Mouse (Mus musculus): Measurements from ENCODE around the gene Hmg20b. TPM values are rescaled to one million over a fixed set of nuclear protein-coding genes. Genes with fewer than 3 reads are reported as not detected.

Hmg20b gene
- polyA plus RNA-seq, 1 experiment from 2014 or later: 50.4 TPM

Small RNA genes lying within 50 kb of the gene (microRNA-seq; reads per million reads assigned to microRNA genes)
- not detected for gene Mir6913

Other genes with a start within 250 kb of the Hmg20b start
- gene Map2k2, start 244.6 kb downstream of the Hmg20b start, polyA plus RNA-seq (2015; fragmentation: Nextera tagmentation; extraction: Ambion mirVana): 224 and 227 TPM in 2 replicates
- 13.2 and 13.5 TPM in 2 replicates for gene Zbtb7a, start 215.3 kb downstream of the Hmg20b start, polyA plus RNA-seq (2015; fragmentation: Nextera tagmentation; extraction: Ambion mirVana)
- gene Pias4, start 182.6 kb downstream of the Hmg20b start, polyA plus RNA-seq (2015; fragmentation: Nextera tagmentation; extraction: Ambion mirVana): 58.4 and 62.3 TPM in 2 replicates
- 561 and 576 TPM in 2 replicates for gene Eef2, start 173.8 kb downstream of the Hmg20b start, polyA plus RNA-seq (2015; fragmentation: Nextera tagmentation; extraction: Ambion mirVana)
- 59.1 and 61.7 TPM in 2 replicates for gene Dapk3, start 167.5 kb downstream of the Hmg20b start, polyA plus RNA-seq (2015; fragmentation: Nextera tagmentation; extraction: Ambion mirVana)
- gene 4930442H23Rik, start 166.6 kb downstream of the Hmg20b start, polyA plus RNA-seq (2015; fragmentation: Nextera tagmentation; extraction: Ambion mirVana): 0.13 and 0.26 TPM in 2 replicates
- gene Nmrk2, start 148.4 kb downstream of the Hmg20b start, polyA plus RNA-seq (2015; fragmentation: Nextera tagmentation; extraction: Ambion mirVana): 0.09 and 0.10 TPM in 2 replicates
- 68.1 TPM in 2 replicates for gene Atcay, start 119.6 kb downstream of the Hmg20b start, polyA plus RNA-seq (2015; fragmentation: Nextera tagmentation; extraction: Ambion mirVana)
- gene Zfr2, start 117.3 kb downstream of the Hmg20b start, polyA plus RNA-seq (2015; fragmentation: Nextera tagmentation; extraction: Ambion mirVana): 19.7 and 21.6 TPM in 2 replicates
- gene Matk, start 97.5 kb downstream of the Hmg20b start, polyA plus RNA-seq (2015; fragmentation: Nextera tagmentation; extraction: Ambion mirVana): 16.4 and 16.9 TPM in 2 replicates
- gene Mrpl54, start 83.5 kb downstream of the Hmg20b start, polyA plus RNA-seq (2015; fragmentation: Nextera tagmentation; extraction: Ambion mirVana): 134 and 144 TPM in 2 replicates
- gene Apba3, start 83.5 kb downstream of the Hmg20b start, polyA plus RNA-seq (2015; fragmentation: Nextera tagmentation; extraction: Ambion mirVana): 29.7 and 30.6 TPM in 2 replicates
- gene Tjp3, start 58.9 kb downstream of the Hmg20b start, polyA plus RNA-seq (2015; fragmentation: Nextera tagmentation; extraction: Ambion mirVana): 4.5 and 5.2 TPM in 2 replicates
- 97.2 and 102 TPM in 2 replicates for gene Pip5k1c, start 57.5 kb downstream of the Hmg20b start, polyA plus RNA-seq (2015; fragmentation: Nextera tagmentation; extraction: Ambion mirVana)
- gene Cactin, start 29.4 kb downstream of the Hmg20b start, polyA plus RNA-seq (2015; fragmentation: Nextera tagmentation; extraction: Ambion mirVana): 33.5 and 34.7 TPM in 2 replicates
- gene Tbxa2r, start 21.7 kb downstream of the Hmg20b start, polyA plus RNA-seq (2015; fragmentation: Nextera tagmentation; extraction: Ambion mirVana): 4.6 and 5.6 TPM in 2 replicates
- gene Gipc3, start 7.2 kb downstream of the Hmg20b start, polyA plus RNA-seq (2015; fragmentation: Nextera tagmentation; extraction: Ambion mirVana): not detected in 2 replicates
- 11.9 and 12.4 TPM in 2 replicates for gene Mfsd12, start 7.0 kb upstream of the Hmg20b start, polyA plus RNA-seq (2015; fragmentation: Nextera tagmentation; extraction: Ambion mirVana)
- gene 4930404N11Rik, start 15.3 kb upstream of the Hmg20b start, polyA plus RNA-seq (2015; fragmentation: Nextera tagmentation; extraction: Ambion mirVana): 1.0 and 1.1 TPM in 2 replicates
- gene Fzr1, start 28.0 kb upstream of the Hmg20b start, polyA plus RNA-seq (2015; fragmentation: Nextera tagmentation; extraction: Ambion mirVana): 121 and 126 TPM in 2 replicates
- gene Dohh, start 33.9 kb upstream of the Hmg20b start, polyA plus RNA-seq (2015; fragmentation: Nextera tagmentation; extraction: Ambion mirVana): 72.1 and 74.8 TPM in 2 replicates
- 6.5 and 8.1 TPM in 2 replicates for gene Gm48551, start 34.0 kb upstream of the Hmg20b start, polyA plus RNA-seq (2015; fragmentation: Nextera tagmentation; extraction: Ambion mirVana)
- 2.0 and 2.3 TPM in 2 replicates for gene Gm48552, start 38.5 kb upstream of the Hmg20b start, polyA plus RNA-seq (2015; fragmentation: Nextera tagmentation; extraction: Ambion mirVana)
- 1.8 TPM in 2 replicates for gene Smim24, start 42.6 kb upstream of the Hmg20b start, polyA plus RNA-seq (2015; fragmentation: Nextera tagmentation; extraction: Ambion mirVana)
- gene Nfic, start 105.2 kb upstream of the Hmg20b start, polyA plus RNA-seq (2015; fragmentation: Nextera tagmentation; extraction: Ambion mirVana): 21.3 and 22.4 TPM in 2 replicates
- 61.3 and 69.0 TPM in 2 replicates for gene Celf5, start 132.2 kb upstream of the Hmg20b start, polyA plus RNA-seq (2015; fragmentation: Nextera tagmentation; extraction: Ambion mirVana)
- 56.0 and 62.1 TPM in 2 replicates for gene Ncln, start 145.9 kb upstream of the Hmg20b start, polyA plus RNA-seq (2015; fragmentation: Nextera tagmentation; extraction: Ambion mirVana)
- gene S1pr4, start 149.7 kb upstream of the Hmg20b start, polyA plus RNA-seq (2015; fragmentation: Nextera tagmentation; extraction: Ambion mirVana): 0.93 and 0.95 TPM in 2 replicates
- gene Gna15, start 173.7 kb upstream of the Hmg20b start, polyA plus RNA-seq (2015; fragmentation: Nextera tagmentation; extraction: Ambion mirVana): 1.2 and 1.7 TPM in 2 replicates
- 79.8 and 82.4 TPM in 2 replicates for gene Gna11, start 194.7 kb upstream of the Hmg20b start, polyA plus RNA-seq (2015; fragmentation: Nextera tagmentation; extraction: Ambion mirVana)
- gene Aes, start 209.0 kb upstream of the Hmg20b start, polyA plus RNA-seq (2015; fragmentation: Nextera tagmentation; extraction: Ambion mirVana): 545 and 558 TPM in 2 replicates
- gene Tle2, start 224.1 kb upstream of the Hmg20b start, polyA plus RNA-seq (2015; fragmentation: Nextera tagmentation; extraction: Ambion mirVana): 27.7 and 28.9 TPM in 2 replicates